Mouse (Mus musculus) spleen, adult 2 months (tissue): Measurements from ENCODE around the gene Kif1c. TPM values are rescaled to one million over a fixed set of nuclear protein-coding genes. Genes with fewer than 3 reads are reported as not detected.

Experiments
- DNase-seq, 2 experiments: peaks; one replicate each; pipeline versions ENCODE4 v3.0.0 to v3.0.0-alpha.2; 2012 to 2021; ENCODE audit warnings: low spot score in 2 of 2, low read depth in 1 of 2
- H3K27ac ChIP-seq: fragments of 200-500 bp; 2 replicates; pipeline ENCODE4 v1.5.1; 2012; ENCODE audit warnings: low read length, inconsistent platforms; ENCODE audit not compliant: insufficient read depth
- H3K27me3 ChIP-seq: fragments of 200-500 bp; 2 replicates; pipeline ENCODE4 v1.6.1; 2012; ENCODE audit warnings: mild to moderate bottlenecking, moderate library complexity, low read length, inconsistent platforms; ENCODE audit not compliant: control insufficient read depth, insufficient read depth
- H3K36me3 ChIP-seq: fragments of 200-500 bp; 2 replicates; pipeline ENCODE4 v1.6.1; 2012; ENCODE audit warnings: mild to moderate bottlenecking, low read length, inconsistent platforms; ENCODE audit not compliant: control insufficient read depth, insufficient read depth
- H3K4me1 ChIP-seq: fragments of 200-500 bp; 2 replicates; pipeline ENCODE4 v1.6.1; 2011; ENCODE audit warnings: inconsistent platforms; ENCODE audit not compliant: control insufficient read depth, insufficient read depth, insufficient read length
- H3K4me3 ChIP-seq: fragments of 200-500 bp; 2 replicates; pipeline ENCODE4 v1.5.1; 2011; ENCODE audit warnings: mild to moderate bottlenecking, inconsistent platforms; ENCODE audit not compliant: insufficient read depth, insufficient read length; ENCODE audit errors: extremely low read depth
- CTCF ChIP-seq: fragments of 200-500 bp; IDR thresholded peaks from 2 replicates; pipeline ENCODE4 v1.5.1; 2011; ENCODE audit warnings: mild to moderate bottlenecking, inconsistent platforms; ENCODE audit not compliant: insufficient read depth, insufficient read length, insufficient replicate concordance; ENCODE audit errors: extremely low read depth
- POLR2A ChIP-seq: fragments of 200-500 bp; IDR thresholded peaks from 2 replicates; pipeline ENCODE4 v1.6.1; 2011; ENCODE audit warnings: low read depth, low read length, inconsistent platforms
- WGBS: fragments of 180-500 bp; shearing (Covaris S2); methylation state at CpG from one replicate; pipeline ENCODE4 v1.1.7; 2018; 5-methylcytosine and 5-hydroxymethylcytosine counted together
- polyA plus RNA-seq: library from polyadenylated mRNA; depleted of rRNA; stranded (reverse); fragments of >200 nt; gene quantifications from 2 replicates; pipeline ENCODE4 v1.2.3, GENCODE M21; 2012

Kif1c gene
- polyA plus RNA-seq, 1 experiment, result 17.5 TPM

GRCm38 (mm10) chr11:70724706-70725105, 24.4 kb downstream of the Kif1c start:
- no peak for DNase-seq
- H3K27ac ChIP-seq, result no peak overlapping the region
- H3K4me1 ChIP-seq, result peaks cover 2% of the 10 kb centered on the region; the same call in 1 of the 2 replicates
- no peak overlapping the region for H3K4me3 ChIP-seq
- TF ChIP-seq CTCF (no peak), POLR2A (no peak)
- H3K27me3 ChIP-seq, result no peaks in the 10 kb centered on the region
- H3K36me3 ChIP-seq, result peaks cover 46% of the 10 kb centered on the region
- 91% methylated on average over 9 of the region's 9 CpGs for WGBS

- no peak for DNase-seq
- no peak for TF ChIP-seq CTCF
- TF ChIP-seq POLR2A, result no peak
- Histone ChIP-seq H3K36me3 (peaks cover 45% of the 10 kb centered on the region), H3K4me3 (no peak overlapping the region), H3K4me1 (no peaks in the 10 kb centered on the region), H3K27ac (no peak overlapping the region), H3K27me3 (no peaks in the 10 kb centered on the region)
- 95% methylated on average over 2 of the region's 2 CpGs for WGBS
Measured at GRCm38 (mm10) chr11:70726585-70726984, 26.2 kb downstream of the Kif1c start.

- no peak for DNase-seq
- H3K27me3 ChIP-seq, result no peaks in the 10 kb centered on the region
- WGBS, result 85% methylated on average over 5 of the region's 5 CpGs
- H3K36me3 ChIP-seq, result peaks cover 45% of the 10 kb centered on the region
- H3K4me3 ChIP-seq, result no peak overlapping the region
- H3K27ac ChIP-seq, result no peak overlapping the region; the same call in 1 of the 2 replicates
- H3K4me1 ChIP-seq, result no peaks in the 10 kb centered on the region
- TF ChIP-seq POLR2A, result no peak
- no peak for TF ChIP-seq CTCF
Measured at GRCm38 (mm10) chr11:70727385-70727784, 27.0 kb downstream of the Kif1c start.

- WGBS, result 85% methylated on average over 9 of the region's 9 CpGs
- Histone ChIP-seq H3K36me3 (peaks cover 28% of the 10 kb centered on the region), H3K4me3 (no peak overlapping the region), H3K4me1 (no peaks in the 10 kb centered on the region), H3K27me3 (no peaks in the 10 kb centered on the region; the same call in 1 of the 2 replicates), H3K27ac (no peak overlapping the region)
- no peak for DNase-seq
- TF ChIP-seq POLR2A, result no peak
- TF ChIP-seq CTCF, result no peak
Measured at GRCm38 (mm10) chr11:70730427-70731038, 30.2 kb downstream of the Kif1c start.

GRCm38 (mm10) chr11:70731178-70731577, 30.8 kb downstream of the Kif1c start:
- Histone ChIP-seq H3K4me1 (no peaks in the 10 kb centered on the region), H3K4me3 (no peak overlapping the region), H3K27ac (no peak overlapping the region), H3K27me3 (peaks cover 1% of the 10 kb centered on the region; the same call in 1 of the 2 replicates), H3K36me3 (peaks cover 22% of the 10 kb centered on the region)
- 74% methylated on average over 5 of the region's 5 CpGs for WGBS
- no peak for TF ChIP-seq CTCF
- no peak for TF ChIP-seq POLR2A
- no peak for DNase-seq

- Histone ChIP-seq H3K36me3 (peaks cover 4% of the 10 kb centered on the region), H3K4me1 (no peaks in the 10 kb centered on the region), H3K27me3 (peaks cover 1% of the 10 kb centered on the region; the same call in 1 of the 2 replicates), H3K27ac (no peak overlapping the region), H3K4me3 (no peak overlapping the region)
- WGBS, result 73% methylated on average over 5 of the region's 5 CpGs
- TF ChIP-seq CTCF, result no peak
- TF ChIP-seq POLR2A, result no peak
- no peak for DNase-seq
Measured at GRCm38 (mm10) chr11:70733256-70733655, 32.9 kb downstream of the Kif1c start.

GRCm38 (mm10) chr11:70737749-70738148, 37.4 kb downstream of the Kif1c start:
- no peaks in the 10 kb centered on the region for H3K4me1 ChIP-seq
- H3K27ac ChIP-seq, result no peak overlapping the region
- TF ChIP-seq POLR2A (no peak), CTCF (no peak)
- no peak for DNase-seq
- no peak overlapping the region for H3K4me3 ChIP-seq
- H3K27me3 ChIP-seq, result peaks cover 1% of the 10 kb centered on the region; the same call in 1 of the 2 replicates
- 20% methylated on average over 5 of the region's 5 CpGs for WGBS
- no peaks in the 10 kb centered on the region for H3K36me3 ChIP-seq
